ENCODE assay signal across 24 mouse cellular contexts in the genomic region with DNA sequence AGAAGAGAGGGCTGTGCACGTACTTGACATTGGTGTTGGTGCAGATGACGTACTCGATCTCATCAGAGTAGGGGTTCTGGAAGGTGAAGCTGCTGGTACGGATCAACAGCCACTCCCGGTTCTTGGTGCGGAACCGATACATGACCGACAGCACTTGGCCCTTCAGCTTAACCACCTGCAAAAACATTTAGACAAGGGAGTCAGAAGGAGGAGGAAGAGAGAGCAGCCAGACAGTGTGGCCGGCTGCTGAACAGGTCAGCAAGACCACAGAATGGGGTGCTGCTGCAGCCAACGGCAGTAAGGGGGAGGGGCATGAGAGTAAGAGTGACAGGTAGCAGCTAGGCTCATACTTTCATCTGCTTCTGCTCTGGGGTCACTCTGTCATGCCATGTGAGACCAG.
A peak's percentile ranks its signal among the peaks of the same experiment; 100 is the strongest.
DNase-seq lines count a peak whose midpoint lies in the region; ATAC-seq and TF ChIP-seq lines count a peak whose summit lies in the region.
"Had no signal": no experiment of that assay in that cellular context is flagged by ENCODE, and none has a peak within 500 bp of the region (broad histone marks: within the 10 kb centered on the region; RNA-seq: fewer than 3 reads in every experiment).

No protein-coding gene starts in this region.

- no peak for TF ChIP-seq EP300 in CH12.LX (IDR thresholded peaks at IDR 0.05; ENCODE audit: low read length)

- H3K27me3 ChIP-seq in kidney, embryonic 15.5 days = no peaks in the 10 kb centered on the region
- H3K27me3 ChIP-seq in kidney, postnatal 0 days (ENCODE audit: insufficient read depth, low read length) = no peaks in the 10 kb centered on the region
- no peaks in the 10 kb centered on the region for H3K27me3 ChIP-seq in kidney, adult 2 months (replicated peaks; ENCODE audit: control insufficient read depth, insufficient read depth, low read length)
- H3K27me3 ChIP-seq in CH12.LX (replicated peaks) = no peaks in the 10 kb centered on the region
- H3K27me3 ChIP-seq: embryonic facial prominence, embryonic 13.5 days; embryonic facial prominence, embryonic 15.5 days; forebrain, embryonic 12.5 days had no signal

- TF ChIP-seq RAD21 in CH12.LX (IDR thresholded peaks at IDR 0.05; ENCODE audit: low read depth, low read length) = no peak

- no peak overlapping the region for H3K4me3 ChIP-seq in kidney, embryonic 15.5 days (replicated peaks)
- H3K4me3 ChIP-seq in kidney, postnatal 0 days (replicated peaks; ENCODE audit: low read depth, low read length) = no peak overlapping the region
- H3K4me3 ChIP-seq in kidney, adult 2 months (ENCODE audit: insufficient read depth, low read depth, low read length) = no peak overlapping the region
- no peak overlapping the region for H3K4me3 ChIP-seq in CH12.LX (replicated peaks in 1 of 3; ENCODE audit: low read depth in 2 of 3, low read length in 2 of 3, poor library complexity in 1 of 3)
- H3K4me3 ChIP-seq: embryonic facial prominence, embryonic 13.5 days; embryonic facial prominence, embryonic 15.5 days; erythroblast, embryonic 14.5 days; forebrain, embryonic 10.5 days; forebrain, embryonic 12.5 days had no signal

- no peaks in the 10 kb centered on the region for H3K79me2 ChIP-seq in CH12.LX (replicated peaks; ENCODE audit: control insufficient read depth, extremely low read depth, insufficient read depth, poor library complexity, severe bottlenecking)

- peak; percentile 67 for ATAC-seq in kidney, embryonic 15.5 days (replicated peaks; ENCODE audit: low FRiP score)
- ATAC-seq in kidney, postnatal 0 days (replicated peaks; ENCODE audit: low FRiP score, low read depth) = peak; percentile 27; the same call in 1 of the 2 replicates
- ATAC-seq: forebrain, embryonic 14.5 days; forebrain, embryonic 16.5 days had no signal

- WGBS in kidney, embryonic 15.5 days = 45% methylated on average over 10 of the region's 10 CpGs
- 45% methylated on average over 10 of the region's 10 CpGs for WGBS in kidney, postnatal 0 days
- 57% methylated on average over 10 of the region's 10 CpGs for WGBS in kidney, adult 2 months

- in situ Hi-C loops in CH12.LX (cut with MboI; ENCODE audit: low pct_ligation_motif_present, low pct_unique_long_range_greater_than_20kb, low sequenced_read_pairs) = loop anchor here (5.0 kb wide), 2 partner anchors 188 to 378 kb away; a partner anchor contains a TSS

- no peak overlapping the region for H3K27ac ChIP-seq in kidney, embryonic 15.5 days
- H3K27ac ChIP-seq in kidney, postnatal 0 days = no peak overlapping the region
- no peak overlapping the region for H3K27ac ChIP-seq in kidney, adult 2 months (ENCODE audit: insufficient read depth, low read depth, low read length)
- H3K27ac ChIP-seq in CH12.LX (ENCODE audit: insufficient read depth, low read depth) = no peak overlapping the region
- H3K27ac ChIP-seq: embryonic facial prominence, embryonic 13.5 days; embryonic facial prominence, embryonic 15.5 days; forebrain, embryonic 10.5 days had no signal

- dilution Hi-C loops in CH12.LX (cut with MboI; ENCODE audit: extremely low pct_ligation_motif_present, extremely low pct_unique_long_range_greater_than_20kb, low sequenced_read_pairs) = no loop called here

- no peak overlapping the region for H3K9ac ChIP-seq in kidney, embryonic 15.5 days
- H3K9ac ChIP-seq in kidney, postnatal 0 days (ENCODE audit: low read depth, low read length) = no peak overlapping the region
- no peak overlapping the region for H3K9ac ChIP-seq in CH12.LX (ENCODE audit: insufficient read depth, low read depth)
- H3K9ac ChIP-seq: embryonic facial prominence, embryonic 13.5 days; embryonic facial prominence, embryonic 15.5 days; forebrain, embryonic 12.5 days had no signal

- TF ChIP-seq POLR2A in kidney, adult 2 months (IDR thresholded peaks at IDR 0.05; ENCODE audit: low read depth, low read length) = no peak
- TF ChIP-seq POLR2A in CH12.LX (IDR thresholded peaks at IDR 0.05; ENCODE audit: low read depth, low read length) = no peak

- TF ChIP-seq CTCF in kidney, postnatal 0 days (IDR thresholded peaks at IDR 0.05; ENCODE audit: low read depth) = no peak
- no peak for TF ChIP-seq CTCF in kidney, adult 2 months (conservative IDR thresholded peaks at IDR 0.05; ENCODE audit: insufficient read depth, insufficient read length, low read depth, low read length)
- no peak for TF ChIP-seq CTCF in CH12.LX (conservative IDR thresholded peaks at IDR 0.05 in 1 of 2, IDR thresholded peaks at IDR 0.05 in 1 of 2; ENCODE audit: low read depth in 2 of 2, low read length in 2 of 2)

- peaks cover 12% of the 10 kb centered on the region for H3K36me3 ChIP-seq in kidney, embryonic 15.5 days
- H3K36me3 ChIP-seq in kidney, postnatal 0 days (ENCODE audit: insufficient read depth, low read length) = no peaks in the 10 kb centered on the region
- no peaks in the 10 kb centered on the region for H3K36me3 ChIP-seq in kidney, adult 2 months (ENCODE audit: control insufficient read depth, insufficient read depth, low read length)
- no peaks in the 10 kb centered on the region for H3K36me3 ChIP-seq in CH12.LX (replicated peaks in 1 of 2; ENCODE audit: control insufficient read depth in 1 of 2, insufficient read depth in 1 of 2, low read length in 1 of 2)
- H3K36me3 ChIP-seq: embryonic facial prominence, embryonic 15.5 days; G1E had no signal

- DNase-seq in kidney, adult 8-10 months = no peak
- peak; percentile 46 for DNase-seq in kidney, postnatal 0 days (ENCODE audit: low spot score)
- DNase-seq in kidney, adult 2 months = no peak
- DNase-seq in CH12.LX (ENCODE audit: extremely low read depth) = no peak
- no peak for DNase-seq in MN1 (ENCODE audit: low spot score)
- DNase-seq: adrenal gland, adult 2 months; adrenal gland, postnatal 10 days; adrenal gland, postnatal 25 days; cerebellum, adult 11 months; cerebellum, adult 18-20 months; cerebellum, adult 8-10 months; cerebellum, adult 9-11 months; cerebellum, postnatal 14 days; cerebellum, postnatal 36 days; embryo, embryonic 11 days had no signal

- no peak overlapping the region for H3K4me2 ChIP-seq in kidney, embryonic 15.5 days
- H3K4me2 ChIP-seq in kidney, postnatal 0 days (ENCODE audit: low read length) = no peak overlapping the region
- peak overlapping the region; percentile 4; the same call in 1 of the 2 replicates for H3K4me2 ChIP-seq in CH12.LX (ENCODE audit: insufficient read depth, low read depth, poor library complexity, severe bottlenecking)
- H3K4me2 ChIP-seq: embryonic facial prominence, embryonic 13.5 days; embryonic facial prominence, embryonic 15.5 days; forebrain, embryonic 12.5 days had no signal

- H3K9me3 ChIP-seq in kidney, embryonic 15.5 days (replicated peaks) = no peaks in the 10 kb centered on the region
- no peaks in the 10 kb centered on the region for H3K9me3 ChIP-seq in kidney, postnatal 0 days (replicated peaks; ENCODE audit: low read length)
- H3K9me3 ChIP-seq in CH12.LX (replicated peaks; ENCODE audit: low read length) = no peaks in the 10 kb centered on the region
- H3K9me3 ChIP-seq: embryonic facial prominence, embryonic 13.5 days; embryonic facial prominence, embryonic 15.5 days; forebrain, embryonic 10.5 days; forebrain, embryonic 12.5 days; G1E had no signal

- H3K4me1 ChIP-seq in kidney, embryonic 15.5 days = peaks cover 9% of the 10 kb centered on the region
- H3K4me1 ChIP-seq in kidney, postnatal 0 days (replicated peaks; ENCODE audit: insufficient read depth, low read length) = no peaks in the 10 kb centered on the region
- peaks cover 15% of the 10 kb centered on the region for H3K4me1 ChIP-seq in kidney, adult 2 months (ENCODE audit: control insufficient read depth, insufficient read depth, low read length)
- H3K4me1 ChIP-seq in CH12.LX (ENCODE audit: control insufficient read depth in 1 of 2, insufficient read depth in 2 of 2) = peaks cover 14 to 24% of the 10 kb centered on the region in 2 experiments
- H3K4me1 ChIP-seq: embryonic facial prominence, embryonic 13.5 days; forebrain, embryonic 12.5 days had no signal

TF ChIP-seq in CH12.LX, 34 proteins besides CTCF, POLR2A, EP300 and RAD21:
- no peak for TF ChIP-seq MAZ (IDR thresholded peaks at IDR 0.05; ENCODE audit: low read depth, low read length)
- no peak for TF ChIP-seq CHD2 (IDR thresholded peaks at IDR 0.05; ENCODE audit: low read length)
